Mouse (Mus musculus): ENCODE data around the gene Zfp738. TPM values are rescaled to one million over a fixed set of nuclear protein-coding genes. Genes with fewer than 3 reads are reported as not detected.
A peak's percentile ranks its signal among the peaks of the same experiment; 100 is the strongest.
"Not testable (repeated sequence)": the region's sequence is repeated elsewhere in the genome, so short reads cannot be mapped to it uniquely, and the experiment has no call there.

Zfp738 gene
- total RNA-seq (2014; fragmentation: Nextera tagmentation) (20.3 and 35.4 TPM in 2 replicates), total RNA-seq (2017) (16.3 and 17.8 TPM in 2 replicates), polyA plus RNA-seq (2012) (0.26 and 0.47 TPM in 2 replicates)

DNA sequence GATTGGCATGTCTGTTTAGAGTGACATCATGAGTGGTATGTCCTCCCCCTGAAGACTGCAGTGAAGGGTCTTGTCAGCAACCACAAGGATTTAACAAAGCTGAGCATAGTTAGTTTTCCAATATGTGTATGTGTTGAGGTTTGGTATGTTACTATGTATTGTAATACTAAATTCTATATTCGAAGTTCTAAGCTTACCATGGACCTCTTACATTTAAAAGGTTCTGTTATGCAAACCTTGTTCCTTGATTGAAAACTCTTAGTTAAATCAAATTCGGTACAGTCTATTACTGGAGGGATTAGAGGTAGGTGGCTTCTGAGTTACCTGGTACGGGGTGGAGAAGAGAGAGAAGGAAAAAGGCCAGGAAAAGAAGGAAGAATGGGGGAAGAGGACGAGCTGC, at the start of gene Zfp738:
TSS of gene Zfp738 (minus strand) at position 101 of the 400 bp plus-strand sequence.
- H3K36me3 ChIP-seq (replicated peaks), result no peaks in the 10 kb centered on the region
- no peak within 1 kb of the TSS for H3K4me3 ChIP-seq (ENCODE audit: low read depth, low read length)
- DNase-seq (ENCODE audit: low spot score), result no peak
- H3K9me3 ChIP-seq (replicated peaks), result no peaks in the 10 kb centered on the region
- H3K27me3 ChIP-seq (ENCODE audit: insufficient read depth, low read length), result no peaks in the 10 kb centered on the region
- TF ChIP-seq POLR2AphosphoS5 (IDR thresholded peaks at IDR 0.05; ENCODE audit: insufficient replicate concordance, low read depth, low read length) (no peak), GATA1 (IDR thresholded peaks at IDR 0.05; ENCODE audit: borderline replicate concordance, low read length) (no peak), TAL1 (conservative IDR thresholded peaks at IDR 0.05; ENCODE audit: low read depth, low read length) (no peak), CTCF (IDR thresholded peaks at IDR 0.05; ENCODE audit: low read depth, low read length) (no peak), GATA2 (IDR thresholded peaks at IDR 0.05; ENCODE audit: borderline replicate concordance, low read depth, low read length) (no peak)
- no peak for ATAC-seq (ENCODE audit: extremely low read depth, insufficient number of reproducible peaks, low FRiP score, poor library complexity, severe bottlenecking)
- H3K4me1 ChIP-seq (ENCODE audit: insufficient read depth, low read depth, low read length), result peaks cover 7% of the 10 kb centered on the region

GRCm38 (mm10) chr13:67734391-67734790, 47.5 kb upstream of the Zfp738 start:
- H3K27me3 ChIP-seq (ENCODE audit: insufficient read depth, low read length); DNase-seq (ENCODE audit: low spot score); H3K4me3 ChIP-seq (ENCODE audit: low read depth, low read length); H3K4me1 ChIP-seq (ENCODE audit: insufficient read depth, low read depth, low read length); H3K36me3 ChIP-seq (replicated peaks); ATAC-seq (ENCODE audit: extremely low read depth, insufficient number of reproducible peaks, low FRiP score, poor library complexity, severe bottlenecking): not testable (repeated sequence)
- peaks cover 15% of the 10 kb centered on the region for H3K9me3 ChIP-seq (replicated peaks)

DNA sequence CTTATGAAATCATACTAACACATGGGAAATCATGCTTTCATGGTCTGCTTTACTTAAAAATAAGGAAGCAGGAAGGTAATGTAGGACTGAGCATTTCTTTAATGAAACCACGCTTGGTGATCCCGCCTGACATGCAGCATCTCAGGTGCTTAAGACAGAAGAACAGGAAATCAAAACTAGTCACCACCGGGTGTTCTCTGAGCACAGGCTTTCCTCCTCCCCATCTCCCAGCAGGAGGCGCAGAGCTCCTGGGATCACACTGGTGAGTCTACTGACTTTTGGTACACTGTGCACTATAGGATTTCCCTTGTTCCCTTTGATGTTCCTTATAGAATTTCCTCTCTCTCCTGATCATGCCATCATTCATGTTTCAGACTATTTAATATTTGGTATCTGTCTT, 42.6 kb upstream of the Zfp738 start:
- not testable (repeated sequence) for H3K4me3 ChIP-seq (ENCODE audit: low read depth, low read length); H3K36me3 ChIP-seq (replicated peaks); H3K27me3 ChIP-seq (ENCODE audit: insufficient read depth, low read length); ATAC-seq (ENCODE audit: extremely low read depth, insufficient number of reproducible peaks, low FRiP score, poor library complexity, severe bottlenecking); DNase-seq (ENCODE audit: low spot score); H3K4me1 ChIP-seq (ENCODE audit: insufficient read depth, low read depth, low read length)
- H3K9me3 ChIP-seq (replicated peaks), result peaks cover 11% of the 10 kb centered on the region

- no peaks in the 10 kb centered on the region for H3K36me3 ChIP-seq (replicated peaks)
- no peak for ATAC-seq (ENCODE audit: extremely low read depth, insufficient number of reproducible peaks, low FRiP score, poor library complexity, severe bottlenecking)
- TF ChIP-seq POLR2AphosphoS5 (IDR thresholded peaks at IDR 0.05; ENCODE audit: insufficient replicate concordance, low read depth, low read length), result no peak
- no peak for TF ChIP-seq TAL1 (conservative IDR thresholded peaks at IDR 0.05; ENCODE audit: low read depth, low read length)
- TF ChIP-seq CTCF (IDR thresholded peaks at IDR 0.05; ENCODE audit: low read depth, low read length), result no peak
- no peak for TF ChIP-seq GATA1 (IDR thresholded peaks at IDR 0.05; ENCODE audit: borderline replicate concordance, low read length)
- no peak for TF ChIP-seq GATA2 (IDR thresholded peaks at IDR 0.05; ENCODE audit: borderline replicate concordance, low read depth, low read length)
- no peak within 1 kb of the TSS for H3K4me3 ChIP-seq (ENCODE audit: low read depth, low read length)
- peaks cover 3% of the 10 kb centered on the region; the same call in 1 of the 2 replicates for H3K4me1 ChIP-seq (ENCODE audit: insufficient read depth, low read depth, low read length)
- no peak for DNase-seq (ENCODE audit: low spot score)
- no peaks in the 10 kb centered on the region for H3K27me3 ChIP-seq (ENCODE audit: insufficient read depth, low read length)
- peaks cover 7% of the 10 kb centered on the region for H3K9me3 ChIP-seq (replicated peaks)
Observed at GRCm38 (mm10) chr13:67728641-67729318, 41.9 kb upstream of the Zfp738 start, which contains the start of gene Zfp65. Zfp65 (minus strand) TSS chr13:67729173.

- no peak for DNase-seq (ENCODE audit: low spot score)
- Histone ChIP-seq H3K27me3 (ENCODE audit: insufficient read depth, low read length) (no peaks in the 10 kb centered on the region), H3K9me3 (replicated peaks) (peaks cover 2% of the 10 kb centered on the region; the same call in 1 of the 2 replicates), H3K4me3 (ENCODE audit: low read depth, low read length) (no peak overlapping the region), H3K4me1 (ENCODE audit: insufficient read depth, low read depth, low read length) (peaks cover 5% of the 10 kb centered on the region), H3K36me3 (replicated peaks) (no peaks in the 10 kb centered on the region)
- ATAC-seq (ENCODE audit: extremely low read depth, insufficient number of reproducible peaks, low FRiP score, poor library complexity, severe bottlenecking), result no peak
- TF ChIP-seq POLR2AphosphoS5 (IDR thresholded peaks at IDR 0.05; ENCODE audit: insufficient replicate concordance, low read depth, low read length), result no peak
- TF ChIP-seq GATA1 (IDR thresholded peaks at IDR 0.05; ENCODE audit: borderline replicate concordance, low read length), result no peak
- no peak for TF ChIP-seq TAL1 (conservative IDR thresholded peaks at IDR 0.05; ENCODE audit: low read depth, low read length)
- no peak for TF ChIP-seq CTCF (IDR thresholded peaks at IDR 0.05; ENCODE audit: low read depth, low read length)
- no peak for TF ChIP-seq GATA2 (IDR thresholded peaks at IDR 0.05; ENCODE audit: borderline replicate concordance, low read depth, low read length)
Observed at GRCm38 (mm10) chr13:67728106-67728505, 41.2 kb upstream of the Zfp738 start.

GRCm38 (mm10) chr13:67725331-67725730, 38.5 kb upstream of the Zfp738 start:
- not testable (repeated sequence) for H3K36me3 ChIP-seq (replicated peaks); H3K4me1 ChIP-seq (ENCODE audit: insufficient read depth, low read depth, low read length); H3K4me3 ChIP-seq (ENCODE audit: low read depth, low read length); DNase-seq (ENCODE audit: low spot score); H3K27me3 ChIP-seq (ENCODE audit: insufficient read depth, low read length); H3K9me3 ChIP-seq (replicated peaks); ATAC-seq (ENCODE audit: extremely low read depth, insufficient number of reproducible peaks, low FRiP score, poor library complexity, severe bottlenecking)

DNA sequence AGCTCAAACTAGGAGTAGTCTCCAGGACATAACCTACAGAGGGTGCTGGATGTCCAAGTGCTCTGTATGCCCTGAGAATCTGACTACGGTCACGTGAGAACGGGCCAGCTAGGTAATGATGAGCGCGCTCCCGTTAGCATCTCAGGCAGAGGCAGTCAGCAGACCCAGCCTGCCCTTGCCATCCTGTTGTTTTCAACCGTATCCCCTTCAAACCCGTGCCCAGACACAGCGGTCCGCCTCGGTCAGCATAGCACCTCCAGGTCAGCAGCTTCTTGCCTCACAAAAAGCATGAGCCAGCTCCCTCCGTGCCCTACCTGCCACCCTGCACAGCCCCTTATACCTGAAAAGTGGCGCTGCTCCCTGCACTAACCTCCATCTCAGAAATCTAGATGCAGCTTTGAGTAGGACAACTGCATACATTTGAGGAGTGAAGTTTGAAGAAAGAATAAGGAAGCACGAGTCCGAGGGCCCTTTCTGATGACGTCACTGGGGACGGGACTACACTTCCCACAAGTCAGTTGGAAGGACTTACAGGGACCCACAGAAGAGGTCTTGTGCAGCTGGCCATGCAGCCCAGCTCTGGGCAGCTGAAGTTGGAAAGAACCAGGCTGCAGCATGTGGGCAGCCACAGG, 37.1 kb upstream of the Zfp738 start:
- Histone ChIP-seq H3K36me3 (replicated peaks) (peaks cover 3% of the 10 kb centered on the region), H3K9me3 (replicated peaks) (no peaks in the 10 kb centered on the region), H3K27me3 (ENCODE audit: insufficient read depth, low read length) (no peaks in the 10 kb centered on the region), H3K4me3 (ENCODE audit: low read depth, low read length) (peak overlapping the region; percentile 76), H3K4me1 (ENCODE audit: insufficient read depth, low read depth, low read length) (peaks cover 5% of the 10 kb centered on the region)
- TF ChIP-seq POLR2AphosphoS5 (IDR thresholded peaks at IDR 0.05; ENCODE audit: insufficient replicate concordance, low read depth, low read length) (no peak), GATA1 (IDR thresholded peaks at IDR 0.05; ENCODE audit: borderline replicate concordance, low read length) (no peak), CTCF (IDR thresholded peaks at IDR 0.05; ENCODE audit: low read depth, low read length) (no peak), GATA2 (IDR thresholded peaks at IDR 0.05; ENCODE audit: borderline replicate concordance, low read depth, low read length) (no peak), TAL1 (conservative IDR thresholded peaks at IDR 0.05; ENCODE audit: low read depth, low read length) (no peak)
- peak; percentile 84 for ATAC-seq (ENCODE audit: extremely low read depth, insufficient number of reproducible peaks, low FRiP score, poor library complexity, severe bottlenecking)
- DNase-seq (ENCODE audit: low spot score), result peak; percentile 36

DNA sequence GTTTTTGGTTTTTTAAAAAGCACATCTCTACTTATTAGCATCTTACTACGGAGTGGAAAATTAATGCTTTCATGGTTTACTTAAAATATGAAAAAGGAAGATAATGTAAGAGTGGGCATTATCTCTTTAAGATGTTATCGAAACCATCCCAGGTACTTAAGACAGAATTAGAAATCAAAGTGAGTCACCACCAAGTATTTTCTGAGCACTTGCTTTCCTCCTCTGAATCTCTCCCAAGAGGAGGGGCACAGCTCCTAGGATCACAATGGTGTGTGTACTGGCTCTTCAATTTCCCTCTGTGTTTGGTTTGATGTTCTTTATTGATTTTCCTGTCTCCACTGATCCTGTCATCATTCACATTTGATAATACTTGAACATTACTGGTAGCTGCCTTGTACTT, 3.0 kb downstream of the Zfp738 start:
- H3K4me1 ChIP-seq (ENCODE audit: insufficient read depth, low read depth, low read length); ATAC-seq (ENCODE audit: extremely low read depth, insufficient number of reproducible peaks, low FRiP score, poor library complexity, severe bottlenecking); DNase-seq (ENCODE audit: low spot score); H3K9me3 ChIP-seq (replicated peaks); H3K36me3 ChIP-seq (replicated peaks); H3K27me3 ChIP-seq (ENCODE audit: insufficient read depth, low read length): not testable (repeated sequence)
- H3K4me3 ChIP-seq (ENCODE audit: low read depth, low read length), result peak overlapping the region; percentile 70; the same call in 1 of the 2 replicates

- not testable (repeated sequence) for H3K9me3 ChIP-seq (replicated peaks); H3K36me3 ChIP-seq (replicated peaks); H3K27me3 ChIP-seq (ENCODE audit: insufficient read depth, low read length); H3K4me1 ChIP-seq (ENCODE audit: insufficient read depth, low read depth, low read length)
- ATAC-seq (ENCODE audit: extremely low read depth, insufficient number of reproducible peaks, low FRiP score, poor library complexity, severe bottlenecking) (peak; percentile 97), DNase-seq (ENCODE audit: low spot score) (peak; percentile 5)
- peak overlapping the region; percentile 70 for H3K4me3 ChIP-seq (ENCODE audit: low read depth, low read length)
Observed at GRCm38 (mm10) chr13:67682959-67683735, 3.7 kb downstream of the Zfp738 start.
